Mouse (Mus musculus): ENCODE data around the gene Nudc. TPM values are rescaled to one million over a fixed set of nuclear protein-coding genes. Genes with fewer than 3 reads are reported as not detected.
"Not testable (repeated sequence)": the region's sequence is repeated elsewhere in the genome, so short reads cannot be mapped to it uniquely, and the experiment has no call there.

The Nudc gene
- polyA plus RNA-seq, 1 experiment from 2014 or later, result 247 TPM

DNA sequence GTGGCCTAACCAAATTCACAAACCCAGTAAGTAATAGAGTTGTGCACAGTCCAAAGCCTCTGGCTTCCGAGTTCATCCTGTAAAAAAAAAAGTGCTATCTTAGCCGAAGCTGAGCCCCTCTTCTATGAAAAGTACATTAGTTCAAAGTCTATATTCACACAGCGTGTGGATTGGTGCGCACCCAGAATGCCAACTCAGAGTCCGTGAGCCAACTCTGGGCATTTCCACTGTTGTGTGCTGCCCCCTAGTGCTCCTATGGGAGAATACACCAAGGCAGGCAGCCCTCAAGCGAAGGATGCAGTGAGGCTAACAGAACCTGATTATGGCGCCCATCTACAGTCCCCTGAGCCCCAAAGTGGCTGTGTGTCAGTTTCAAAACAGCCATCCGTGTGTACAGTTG, 32.8 kb downstream of the Nudc start:
- Histone ChIP-seq H3K9ac (ENCODE audit: low read depth, low read length) (no peak overlapping the region), H3K4me1 (ENCODE audit: control insufficient read depth, insufficient read depth, low read length) (no peaks in the 10 kb centered on the region), H3K4me2 (ENCODE audit: low read length) (no peak overlapping the region), H3K27ac (ENCODE audit: low read length) (no peak overlapping the region), H3K36me3 (ENCODE audit: control insufficient read depth, insufficient read depth, low read length) (no peaks in the 10 kb centered on the region), H3K9me3 (replicated peaks; ENCODE audit: control insufficient read depth, low read length, poor library complexity, severe bottlenecking) (no peaks in the 10 kb centered on the region), H3K27me3 (ENCODE audit: control insufficient read depth, insufficient read depth, low read depth, low read length) (peaks cover 8% of the 10 kb centered on the region), H3K4me3 (ENCODE audit: low read depth, low read length) (no peak overlapping the region)
- 17% methylated on average over 8 of the region's 8 CpGs for WGBS
- ATAC-seq, result peak; percentile 32; the same call in 1 of the 2 replicates

GRCm38 (mm10) chr4:133512511-133512910, 33.3 kb downstream of the Nudc start:
- WGBS, result 64% methylated on average over 4 of the region's 5 CpGs
- H3K27ac ChIP-seq (ENCODE audit: low read length); H3K4me2 ChIP-seq (ENCODE audit: low read length); H3K9ac ChIP-seq (ENCODE audit: low read depth, low read length); H3K4me1 ChIP-seq (ENCODE audit: control insufficient read depth, insufficient read depth, low read length); H3K4me3 ChIP-seq (ENCODE audit: low read depth, low read length); ATAC-seq; H3K9me3 ChIP-seq (replicated peaks; ENCODE audit: control insufficient read depth, low read length, poor library complexity, severe bottlenecking); H3K36me3 ChIP-seq (ENCODE audit: control insufficient read depth, insufficient read depth, low read length); H3K27me3 ChIP-seq (ENCODE audit: control insufficient read depth, insufficient read depth, low read depth, low read length): not testable (repeated sequence)

- H3K4me1 ChIP-seq (ENCODE audit: control insufficient read depth, insufficient read depth, low read length), result no peaks in the 10 kb centered on the region
- H3K36me3 ChIP-seq (ENCODE audit: control insufficient read depth, insufficient read depth, low read length), result no peaks in the 10 kb centered on the region
- no peak overlapping the region for H3K4me2 ChIP-seq (ENCODE audit: low read length)
- H3K27ac ChIP-seq (ENCODE audit: low read length), result no peak overlapping the region
- 86% methylated on average over 5 of the region's 5 CpGs for WGBS
- no peak overlapping the region for H3K9ac ChIP-seq (ENCODE audit: low read depth, low read length)
- no peak for ATAC-seq
- no peak overlapping the region for H3K4me3 ChIP-seq (ENCODE audit: low read depth, low read length)
- no peaks in the 10 kb centered on the region for H3K9me3 ChIP-seq (replicated peaks; ENCODE audit: control insufficient read depth, low read length, poor library complexity, severe bottlenecking)
- H3K27me3 ChIP-seq (ENCODE audit: control insufficient read depth, insufficient read depth, low read depth, low read length), result no peaks in the 10 kb centered on the region; the same call in 1 of the 2 replicates
Observed at GRCm38 (mm10) chr4:133511050-133511449, 34.7 kb downstream of the Nudc start.

- no peaks in the 10 kb centered on the region for H3K9me3 ChIP-seq (replicated peaks; ENCODE audit: control insufficient read depth, low read length, poor library complexity, severe bottlenecking)
- H3K27ac ChIP-seq (ENCODE audit: low read length), result no peak overlapping the region
- WGBS, result 73% methylated on average over 7 of the region's 7 CpGs
- ATAC-seq, result no peak
- H3K27me3 ChIP-seq (ENCODE audit: control insufficient read depth, insufficient read depth, low read depth, low read length), result no peaks in the 10 kb centered on the region
- H3K4me1 ChIP-seq (ENCODE audit: control insufficient read depth, insufficient read depth, low read length), result no peaks in the 10 kb centered on the region
- H3K9ac ChIP-seq (ENCODE audit: low read depth, low read length), result no peak overlapping the region
- no peak overlapping the region for H3K4me2 ChIP-seq (ENCODE audit: low read length)
- no peak overlapping the region for H3K4me3 ChIP-seq (ENCODE audit: low read depth, low read length)
- no peaks in the 10 kb centered on the region for H3K36me3 ChIP-seq (ENCODE audit: control insufficient read depth, insufficient read depth, low read length)
Observed at GRCm38 (mm10) chr4:133508990-133509389, 36.8 kb downstream of the Nudc start.

- Histone ChIP-seq H3K9me3 (replicated peaks; ENCODE audit: control insufficient read depth, low read length, poor library complexity, severe bottlenecking) (no peaks in the 10 kb centered on the region), H3K27ac (ENCODE audit: low read length) (no peak overlapping the region), H3K27me3 (ENCODE audit: control insufficient read depth, insufficient read depth, low read depth, low read length) (no peaks in the 10 kb centered on the region; the same call in 1 of the 2 replicates), H3K9ac (ENCODE audit: low read depth, low read length) (no peak overlapping the region), H3K36me3 (ENCODE audit: control insufficient read depth, insufficient read depth, low read length) (no peaks in the 10 kb centered on the region), H3K4me2 (ENCODE audit: low read length) (no peak overlapping the region), H3K4me1 (ENCODE audit: control insufficient read depth, insufficient read depth, low read length) (no peaks in the 10 kb centered on the region), H3K4me3 (ENCODE audit: low read depth, low read length) (no peak overlapping the region)
- 75% methylated on average over 5 of the region's 5 CpGs for WGBS
- no peak for ATAC-seq
Observed at GRCm38 (mm10) chr4:133506573-133506972, 39.2 kb downstream of the Nudc start.

DNA sequence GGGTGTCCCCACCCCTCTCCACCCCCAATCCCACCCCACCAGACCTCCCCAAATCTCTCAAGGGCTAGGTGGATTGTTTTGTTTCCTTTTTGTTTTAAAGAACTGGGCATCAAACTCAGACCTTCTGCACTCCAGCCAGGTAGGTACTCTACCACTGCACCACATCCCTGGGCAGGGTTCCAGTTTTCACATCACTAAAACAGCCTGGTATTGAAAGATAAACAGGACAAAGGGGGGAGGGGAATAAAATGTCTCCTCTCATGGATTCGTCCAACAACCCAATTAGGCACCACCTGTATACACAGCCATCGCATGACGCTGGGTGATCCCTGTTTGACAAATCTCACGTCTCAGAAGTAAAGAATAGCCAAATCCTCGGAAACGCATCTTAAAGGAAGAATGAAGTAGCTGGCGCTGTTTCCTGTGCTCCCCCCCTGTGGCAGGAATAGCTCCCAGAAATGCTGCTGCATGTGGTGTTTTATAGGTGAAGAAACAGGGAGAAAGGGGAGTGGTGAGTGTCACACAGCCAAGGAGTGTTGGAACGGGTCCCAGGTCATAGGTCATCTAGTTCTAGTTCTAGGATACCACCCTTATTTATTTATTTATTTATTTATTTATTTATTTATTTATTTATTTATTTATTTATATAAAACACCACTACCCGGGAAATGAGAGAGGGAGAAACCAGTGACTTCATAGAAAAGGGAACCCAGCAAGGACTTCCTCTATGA, 40.9 kb downstream of the Nudc start:
- H3K9ac ChIP-seq (ENCODE audit: low read depth, low read length), result no peak overlapping the region
- 67% methylated on average over 9 of the region's 9 CpGs for WGBS
- no peaks in the 10 kb centered on the region for H3K4me1 ChIP-seq (ENCODE audit: control insufficient read depth, insufficient read depth, low read length)
- no peak for ATAC-seq
- no peaks in the 10 kb centered on the region for H3K36me3 ChIP-seq (ENCODE audit: control insufficient read depth, insufficient read depth, low read length)
- H3K4me3 ChIP-seq (ENCODE audit: low read depth, low read length), result no peak overlapping the region
- no peak overlapping the region for H3K4me2 ChIP-seq (ENCODE audit: low read length)
- no peaks in the 10 kb centered on the region for H3K9me3 ChIP-seq (replicated peaks; ENCODE audit: control insufficient read depth, low read length, poor library complexity, severe bottlenecking)
- H3K27ac ChIP-seq (ENCODE audit: low read length), result no peak overlapping the region
- peaks cover 10% of the 10 kb centered on the region for H3K27me3 ChIP-seq (ENCODE audit: control insufficient read depth, insufficient read depth, low read depth, low read length)

- Histone ChIP-seq H3K27me3 (ENCODE audit: control insufficient read depth, insufficient read depth, low read depth, low read length) (peaks cover 16% of the 10 kb centered on the region), H3K36me3 (ENCODE audit: control insufficient read depth, insufficient read depth, low read length) (no peaks in the 10 kb centered on the region), H3K4me1 (ENCODE audit: control insufficient read depth, insufficient read depth, low read length) (no peaks in the 10 kb centered on the region), H3K9me3 (replicated peaks; ENCODE audit: control insufficient read depth, low read length, poor library complexity, severe bottlenecking) (no peaks in the 10 kb centered on the region), H3K4me2 (ENCODE audit: low read length) (no peak overlapping the region), H3K4me3 (ENCODE audit: low read depth, low read length) (no peak overlapping the region), H3K9ac (ENCODE audit: low read depth, low read length) (no peak overlapping the region), H3K27ac (ENCODE audit: low read length) (no peak overlapping the region)
- ATAC-seq, result no peak
- 51% methylated on average over 5 of the region's 5 CpGs for WGBS
Observed at GRCm38 (mm10) chr4:133504300-133504699, 41.5 kb downstream of the Nudc start.

DNA sequence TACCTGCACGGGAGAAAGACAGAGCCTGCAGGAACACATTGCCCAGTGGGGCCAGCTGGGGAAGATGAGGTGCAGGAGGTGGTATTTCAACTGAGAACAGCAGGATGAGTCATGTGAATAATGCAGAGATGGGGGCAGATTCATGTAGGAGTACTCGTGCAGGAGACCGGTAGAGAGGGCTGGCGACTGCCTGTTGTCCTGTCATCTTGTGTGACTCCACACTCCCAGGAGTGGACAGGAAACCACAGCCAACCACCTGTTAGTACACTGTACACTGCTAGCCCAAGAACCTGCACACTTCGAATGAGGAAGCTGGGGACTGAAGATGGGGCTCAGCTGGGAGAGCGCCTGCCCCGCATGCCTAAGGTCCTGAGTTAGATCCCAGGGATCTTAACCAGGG, 44.3 kb downstream of the Nudc start:
- Histone ChIP-seq H3K36me3 (ENCODE audit: control insufficient read depth, insufficient read depth, low read length) (no peaks in the 10 kb centered on the region), H3K27ac (ENCODE audit: low read length) (no peak overlapping the region), H3K9me3 (replicated peaks; ENCODE audit: control insufficient read depth, low read length, poor library complexity, severe bottlenecking) (no peaks in the 10 kb centered on the region), H3K9ac (ENCODE audit: low read depth, low read length) (no peak overlapping the region), H3K4me2 (ENCODE audit: low read length) (no peak overlapping the region), H3K27me3 (ENCODE audit: control insufficient read depth, insufficient read depth, low read depth, low read length) (peaks cover 28% of the 10 kb centered on the region), H3K4me3 (ENCODE audit: low read depth, low read length) (no peak overlapping the region), H3K4me1 (ENCODE audit: control insufficient read depth, insufficient read depth, low read length) (peaks cover 8% of the 10 kb centered on the region)
- ATAC-seq, result no peak
- WGBS, result 66% methylated on average over 7 of the region's 7 CpGs

DNA sequence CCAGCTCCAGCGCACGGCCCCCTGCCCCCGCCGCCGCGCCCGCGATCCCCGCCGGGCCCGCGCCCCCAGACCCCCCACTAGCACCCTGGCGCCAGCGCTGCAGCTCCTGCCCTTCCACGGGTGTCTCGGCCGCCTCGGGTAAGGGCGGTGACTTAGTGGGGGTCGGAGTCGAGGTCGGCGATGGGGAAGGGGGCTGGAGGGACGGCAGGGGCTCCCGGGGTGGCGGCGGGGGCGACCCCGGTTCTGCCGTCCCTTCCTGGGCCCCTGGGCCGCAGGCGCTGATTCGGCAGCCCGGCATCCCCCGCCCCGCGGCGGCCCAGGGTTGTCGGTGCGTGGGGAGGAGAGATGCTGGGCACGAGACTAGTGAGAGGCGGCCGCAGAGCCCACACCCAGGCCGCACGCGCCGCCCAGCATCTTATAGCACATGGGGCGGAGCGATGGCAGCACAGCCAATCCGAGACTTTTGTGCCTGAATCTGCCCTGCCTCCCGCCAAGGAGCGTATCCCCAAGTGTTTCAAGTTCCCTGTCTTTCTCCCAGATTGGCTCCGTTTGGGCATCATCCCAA, 47.6 kb downstream of the Nudc start, which contains the start of gene Trnp1:
Gene Trnp1 (minus strand): TSS at position 391 of the 565 bp plus-strand sequence.
- ATAC-seq, result peak; percentile 93
- H3K36me3 ChIP-seq (ENCODE audit: control insufficient read depth, insufficient read depth, low read length), result no peaks in the 10 kb centered on the region
- 0% methylated on average over 42 of the region's 53 CpGs for WGBS
- H3K9me3 ChIP-seq (replicated peaks; ENCODE audit: control insufficient read depth, low read length, poor library complexity, severe bottlenecking), result no peaks in the 10 kb centered on the region
- peak within 1 kb of the TSS; percentile 62 for H3K4me3 ChIP-seq (ENCODE audit: low read depth, low read length)
- H3K4me2 ChIP-seq (ENCODE audit: low read length), result peak within 1 kb of the TSS; percentile 80
- H3K27me3 ChIP-seq (ENCODE audit: control insufficient read depth, insufficient read depth, low read depth, low read length), result peaks cover 45% of the 10 kb centered on the region
- H3K27ac ChIP-seq (ENCODE audit: low read length), result no peak within 1 kb of the TSS
- H3K9ac ChIP-seq (ENCODE audit: low read depth, low read length), result peak within 1 kb of the TSS; percentile 76
- peaks cover 15% of the 10 kb centered on the region for H3K4me1 ChIP-seq (ENCODE audit: control insufficient read depth, insufficient read depth, low read length)
